Mouse (Mus musculus) testis, adult 2 months (tissue): Measurements from ENCODE around the gene H3f3a. TPM values are rescaled to one million over a fixed set of nuclear protein-coding genes. Genes with fewer than 3 reads are reported as not detected.

Experiments
- H3K27ac ChIP-seq: fragments of 200-500 bp; 2 replicates; pipeline ENCODE4 v1.5.1; 2012; ENCODE audit warnings: low read depth, low read length; ENCODE audit not compliant: control insufficient read depth, insufficient read depth
- H3K27me3 ChIP-seq: fragments of 200-500 bp; 2 replicates; pipeline ENCODE4 v1.6.1; 2012; ENCODE audit warnings: mild to moderate bottlenecking, low read length, moderate library complexity; ENCODE audit not compliant: control insufficient read depth, insufficient read depth
- H3K36me3 ChIP-seq: fragments of 200-500 bp; 2 replicates; pipeline ENCODE4 v1.6.1; 2012; ENCODE audit warnings: mild to moderate bottlenecking, low read length; ENCODE audit not compliant: control insufficient read depth, insufficient read depth
- H3K4me1 ChIP-seq: fragments of 200-500 bp; 2 replicates; pipeline ENCODE4 v1.6.1; 2012; ENCODE audit warnings: low read length; ENCODE audit not compliant: control insufficient read depth, insufficient read depth
- H3K4me3 ChIP-seq: fragments of 200-500 bp; 2 replicates; pipeline ENCODE4 v1.5.1; 2012; ENCODE audit warnings: low read depth, mild to moderate bottlenecking, low read length, moderate library complexity, mixed read lengths; ENCODE audit not compliant: control insufficient read depth
- CTCF ChIP-seq: fragments of 200-500 bp; IDR thresholded peaks from 2 replicates; pipeline ENCODE4 v1.5.1; 2012; ENCODE audit warnings: low read depth, mild to moderate bottlenecking, inconsistent platforms, low read length, moderate library complexity; ENCODE audit not compliant: control insufficient read depth, insufficient read depth, insufficient replicate concordance
- POLR2A ChIP-seq: fragments of 200-500 bp; IDR thresholded peaks from 2 replicates; pipeline ENCODE4 v1.6.1; 2012; ENCODE audit warnings: low read depth, mild to moderate bottlenecking, inconsistent platforms, low read length, moderate library complexity; ENCODE audit not compliant: control insufficient read depth
- polyA plus RNA-seq: library from polyadenylated mRNA; depleted of rRNA; stranded (reverse); fragments of >200 nt; gene quantifications from 2 replicates; pipeline ENCODE4 v1.2.3, GENCODE M21; 2012

H3f3a gene
- polyA plus RNA-seq, 1 experiment = 538 TPM

DNA sequence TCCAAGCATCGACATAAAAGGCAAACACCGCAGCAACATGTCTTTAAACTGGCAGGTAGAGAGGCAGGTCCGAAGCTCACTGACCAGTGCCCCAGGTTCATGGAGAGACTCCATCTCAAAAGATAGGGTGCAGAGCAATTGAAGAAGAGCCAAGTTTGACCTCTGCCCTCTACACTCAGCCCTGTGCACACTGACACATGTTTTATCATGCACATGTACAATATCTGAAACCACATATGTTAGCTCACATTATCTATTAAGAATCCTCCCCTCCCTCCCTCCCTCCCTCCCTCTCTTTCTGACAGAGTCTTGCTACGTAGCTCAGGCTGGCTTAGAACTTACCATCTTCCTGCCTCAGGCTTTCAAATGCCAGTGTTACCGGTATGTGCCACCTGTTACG, 7.4 kb upstream of the H3f3a start:
- no peak for TF ChIP-seq POLR2A
- no peak for TF ChIP-seq CTCF
- Histone ChIP-seq H3K4me3 (no peak overlapping the region), H3K27me3 (no peaks in the 10 kb centered on the region), H3K4me1 (no peaks in the 10 kb centered on the region), H3K27ac (no peak overlapping the region), H3K36me3 (no peaks in the 10 kb centered on the region)

DNA sequence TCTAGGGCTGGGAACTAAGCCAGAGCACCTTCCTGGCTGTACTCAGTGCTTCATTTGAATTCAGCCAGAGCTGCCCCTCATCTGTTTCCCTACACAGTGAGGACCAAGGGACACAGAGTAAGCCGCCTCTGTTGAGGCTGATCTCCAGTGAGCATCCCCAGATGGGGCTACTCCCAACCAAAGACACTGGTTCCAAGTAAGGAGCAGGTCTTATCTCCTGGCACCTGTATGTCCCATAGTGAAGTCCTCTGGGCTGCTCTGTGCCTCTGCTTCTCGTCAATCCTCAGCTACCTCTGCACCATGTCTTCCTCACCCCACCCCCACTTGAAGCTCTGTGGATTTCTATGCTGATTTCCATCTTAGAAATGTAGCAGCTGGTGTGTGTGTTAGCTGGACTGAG, 4.3 kb upstream of the H3f3a start:
- no peaks in the 10 kb centered on the region for H3K27me3 ChIP-seq
- no peak overlapping the region for H3K4me3 ChIP-seq
- H3K4me1 ChIP-seq = peaks cover 3% of the 10 kb centered on the region; the same call in 1 of the 2 replicates
- H3K36me3 ChIP-seq = no peaks in the 10 kb centered on the region
- H3K27ac ChIP-seq = no peak overlapping the region
- no peak for TF ChIP-seq CTCF
- TF ChIP-seq POLR2A = no peak

DNA sequence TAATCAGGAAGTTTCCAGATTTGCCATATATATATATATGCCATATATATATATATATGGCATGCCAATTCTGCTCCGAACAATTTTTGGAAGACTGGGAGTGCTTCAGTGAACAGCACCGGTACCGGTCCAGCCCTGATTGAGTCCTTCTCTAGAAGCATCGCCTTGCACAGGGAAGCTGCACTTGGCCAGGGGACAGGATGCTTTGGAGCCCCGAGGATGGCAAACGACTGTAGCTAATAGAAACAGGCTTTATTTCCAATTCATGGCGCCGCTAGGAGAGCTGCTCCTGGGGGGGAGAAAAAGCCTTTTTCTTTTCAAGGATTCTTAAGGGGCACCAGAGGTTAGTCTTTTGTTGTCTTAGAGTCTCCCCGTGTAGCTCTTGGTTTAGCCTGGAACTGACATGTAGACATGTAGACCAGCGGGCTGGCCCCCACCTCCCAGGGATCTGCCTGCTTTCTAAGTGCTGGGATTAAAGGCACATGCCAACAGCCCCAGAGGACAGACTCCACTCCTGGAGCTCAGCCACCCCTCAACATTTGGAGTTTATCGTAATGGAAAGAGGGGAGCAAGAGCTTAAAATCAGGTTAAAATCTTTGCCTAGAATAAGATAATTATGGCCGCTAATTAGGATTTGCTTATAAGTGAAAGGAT, 1.8 kb upstream of the H3f3a start:
- Histone ChIP-seq H3K4me3 (peak overlapping the region; percentile 61), H3K27me3 (no peaks in the 10 kb centered on the region), H3K27ac (no peak overlapping the region), H3K4me1 (peaks cover 3% of the 10 kb centered on the region; the same call in 1 of the 2 replicates), H3K36me3 (peaks cover 1% of the 10 kb centered on the region; the same call in 1 of the 2 replicates)
- TF ChIP-seq POLR2A (no peak), CTCF (no peak)

DNA sequence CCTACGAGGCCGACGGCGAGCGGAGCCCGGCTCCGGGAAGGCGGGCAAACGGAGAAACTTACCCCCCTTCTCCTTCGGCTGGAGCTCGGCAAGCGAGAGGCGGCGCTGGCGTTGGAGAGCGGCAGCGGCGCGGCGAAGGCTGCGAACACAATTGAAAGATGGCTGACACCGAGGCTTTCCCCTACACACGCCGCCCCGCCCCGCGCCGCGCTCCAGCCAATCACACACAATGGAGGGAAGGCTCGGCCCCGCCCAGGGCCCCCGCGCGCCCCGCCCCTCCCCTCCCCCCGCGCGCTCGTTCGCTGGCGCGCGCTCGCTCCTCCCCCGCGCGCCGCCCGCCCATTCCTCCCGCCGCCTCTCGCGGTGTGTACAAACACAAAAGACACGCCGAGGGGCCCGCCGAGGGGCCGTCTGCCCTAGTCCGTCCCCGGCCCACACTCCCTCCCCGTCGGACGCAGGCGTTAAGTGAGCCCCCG, 296 bp downstream of the H3f3a start:
- H3K27ac ChIP-seq = peak overlapping the region; percentile 99
- H3K27me3 ChIP-seq = no peaks in the 10 kb centered on the region
- peaks cover 3% of the 10 kb centered on the region; the same call in 1 of the 2 replicates for H3K4me1 ChIP-seq
- TF ChIP-seq CTCF (no peak), POLR2A (peak; percentile 96)
- H3K4me3 ChIP-seq = peak overlapping the region; percentile 99
- peaks cover 2% of the 10 kb centered on the region; the same call in 1 of the 2 replicates for H3K36me3 ChIP-seq

DNA sequence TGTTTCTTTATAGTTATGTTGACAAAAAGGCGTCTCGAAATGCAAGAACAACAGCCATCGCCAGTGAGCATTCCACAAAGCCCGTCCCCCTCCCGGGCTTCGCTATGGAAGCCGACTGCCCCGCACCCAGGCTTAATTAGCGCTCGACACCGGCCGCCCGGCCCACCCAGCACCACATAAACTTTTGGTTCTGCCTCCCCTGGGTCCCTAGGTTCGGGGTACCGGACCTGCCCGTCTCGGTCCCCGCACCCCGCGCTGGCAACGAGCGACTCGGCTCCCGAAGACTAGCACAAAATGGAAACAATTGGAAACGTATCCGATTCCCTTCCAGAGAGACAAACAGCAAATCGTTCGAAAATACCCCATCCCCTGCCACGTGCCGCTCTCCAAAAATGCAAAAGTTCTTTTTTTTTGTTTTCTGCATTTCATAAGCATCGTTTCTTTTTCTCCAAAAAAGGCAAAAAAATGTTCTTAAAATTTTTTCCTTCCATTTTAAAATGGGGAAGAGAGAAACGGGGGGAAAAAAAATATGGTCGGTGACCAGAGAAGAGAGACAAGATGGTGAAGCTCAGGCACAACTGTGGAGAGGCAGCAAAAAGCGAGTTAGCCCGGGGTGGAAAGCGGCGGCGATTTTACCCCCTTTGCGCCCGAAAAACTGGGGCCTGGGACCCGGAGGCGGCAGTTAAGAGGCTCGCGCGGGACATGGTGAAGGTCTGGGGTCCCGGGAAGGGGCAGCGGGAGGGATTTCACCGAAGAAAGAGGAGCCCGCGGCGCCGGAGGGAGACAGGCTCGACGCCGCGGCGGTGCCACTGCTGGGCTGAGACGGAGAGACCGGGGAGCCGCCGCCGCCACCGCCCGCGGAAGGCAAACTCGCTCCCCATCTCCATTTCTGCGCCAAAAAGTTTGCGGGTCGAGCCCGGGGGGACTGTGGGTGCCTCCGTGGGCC, 1.0 kb downstream of the H3f3a start:
- Histone ChIP-seq H3K27me3 (no peaks in the 10 kb centered on the region), H3K4me3 (peak overlapping the region; percentile 99), H3K27ac (peak overlapping the region; percentile 99), H3K4me1 (peaks cover 3% of the 10 kb centered on the region; the same call in 1 of the 2 replicates), H3K36me3 (peaks cover 4% of the 10 kb centered on the region)
- TF ChIP-seq CTCF = no peak
- 0 out of 2 replicates have a peak, but pooled peaks have one; percentile 24 for TF ChIP-seq POLR2A

DNA sequence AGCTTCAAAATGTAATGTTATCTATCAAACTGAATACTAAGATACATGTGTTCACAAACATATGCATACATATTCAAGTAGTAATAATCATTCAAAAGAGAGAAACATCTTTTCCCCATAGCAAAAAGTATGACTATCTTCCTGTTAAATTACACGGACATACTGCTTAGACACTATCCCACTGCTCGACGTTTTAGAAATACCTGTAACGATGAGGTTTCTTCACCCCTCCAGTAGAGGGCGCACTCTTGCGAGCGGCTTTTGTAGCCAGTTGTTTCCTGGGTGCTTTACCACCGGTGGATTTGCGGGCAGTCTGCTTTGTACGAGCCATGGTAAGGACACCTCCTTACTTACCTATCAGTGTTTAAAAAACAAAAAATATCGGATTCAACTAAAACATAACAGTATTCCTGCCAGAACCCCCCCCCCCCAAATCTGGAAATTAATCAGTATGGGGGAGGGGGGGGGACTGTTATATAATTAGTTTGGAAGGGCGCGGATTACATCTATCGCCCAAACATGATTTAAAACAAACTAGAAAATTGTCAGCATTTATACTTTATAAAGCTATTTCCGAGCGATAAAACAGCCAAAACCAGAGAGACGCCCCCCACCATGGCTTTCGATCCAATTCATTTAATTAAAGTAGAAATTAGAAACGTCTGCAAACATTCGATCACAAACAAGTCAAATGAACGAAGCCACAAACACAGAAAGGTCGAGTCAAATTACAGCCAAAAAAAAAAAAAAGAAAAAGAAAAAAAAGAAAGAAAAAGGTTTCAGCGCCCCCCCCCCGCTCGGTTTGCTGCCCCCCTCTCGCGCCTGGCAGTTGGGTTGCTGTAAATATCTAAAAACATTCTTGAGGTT, 1.9 kb downstream of the H3f3a start:
- Histone ChIP-seq H3K4me3 (peak overlapping the region; percentile 99), H3K36me3 (peaks cover 4% of the 10 kb centered on the region), H3K4me1 (peaks cover 3% of the 10 kb centered on the region; the same call in 1 of the 2 replicates), H3K27ac (peak overlapping the region; percentile 99), H3K27me3 (no peaks in the 10 kb centered on the region)
- TF ChIP-seq CTCF (peak; percentile 26; the same call in 1 of the 2 replicates), POLR2A (no peak)
